Mouse (Mus musculus) lung, embryonic 15.5 days (tissue): ENCODE measurements around the gene Uqcr11. TPM values are rescaled to one million over a fixed set of nuclear protein-coding genes. Genes with fewer than 3 reads are reported as not detected.
A peak's percentile ranks its signal among the peaks of the same experiment; 100 is the strongest.

Source experiments
- ATAC-seq: fragments of 200-750 bp; cut with Nextera tagmentation; 2 replicates; pipeline ENCODE4 v1.8.0; 2017; ENCODE audit warnings: moderate number of reproducible peaks, borderline replicate concordance; ENCODE audit not compliant: low FRiP score, low TSS enrichment; ENCODE audit errors: extremely low read depth
- H3K27ac ChIP-seq: fragments of 300-500 bp; sonication (generic); 2 replicates; pipeline ENCODE4 v1.5.1; 2015; ENCODE audit warnings: moderate library complexity, mild to moderate bottlenecking, inconsistent platforms
- H3K27me3 ChIP-seq: fragments of 300-500 bp; sonication (generic); 2 replicates; pipeline ENCODE4 v1.6.1; 2015; ENCODE audit warnings: inconsistent platforms
- H3K36me3 ChIP-seq: fragments of 300-500 bp; sonication (generic); 2 replicates; pipeline ENCODE4 v1.6.1; 2015; ENCODE audit warnings: inconsistent platforms
- H3K4me1 ChIP-seq: fragments of 300-500 bp; sonication (generic); 2 replicates; pipeline ENCODE4 v1.6.1; 2015; ENCODE audit warnings: inconsistent platforms
- H3K4me2 ChIP-seq: fragments of 300-500 bp; sonication (generic); 2 replicates; pipeline ENCODE4 v1.6.1; 2015; ENCODE audit warnings: inconsistent platforms, mild to moderate bottlenecking, moderate library complexity
- H3K4me3 ChIP-seq: fragments of 300-500 bp; sonication (generic); 2 replicates; pipeline ENCODE4 v1.5.1; 2015; ENCODE audit warnings: mild to moderate bottlenecking, inconsistent platforms
- H3K9ac ChIP-seq: fragments of 300-500 bp; sonication (generic); 2 replicates; pipeline ENCODE4 v1.6.1; 2015; ENCODE audit warnings: inconsistent platforms
- H3K9me3 ChIP-seq: fragments of 300-500 bp; sonication (generic); 2 replicates; pipeline ENCODE4 v1.6.1; 2016; ENCODE audit warnings: inconsistent platforms
- WGBS: fragments of 180-500 bp; shearing (Covaris S2); methylation state at CpG from one replicate; pipeline ENCODE4 v1.1.7; 2015; 5-methylcytosine and 5-hydroxymethylcytosine counted together
- polyA plus RNA-seq: library from polyadenylated mRNA; unstranded; fragments of >200 nt; fragmentation: Nextera tagmentation; extraction: Ambion mirVana; gene quantifications from 2 replicates; pipeline ENCODE4 v1.2.1, GENCODE M21; 2015

Gene Uqcr11
- polyA plus RNA-seq, 1 experiment from 2014 or later, result 628 TPM

DNA sequence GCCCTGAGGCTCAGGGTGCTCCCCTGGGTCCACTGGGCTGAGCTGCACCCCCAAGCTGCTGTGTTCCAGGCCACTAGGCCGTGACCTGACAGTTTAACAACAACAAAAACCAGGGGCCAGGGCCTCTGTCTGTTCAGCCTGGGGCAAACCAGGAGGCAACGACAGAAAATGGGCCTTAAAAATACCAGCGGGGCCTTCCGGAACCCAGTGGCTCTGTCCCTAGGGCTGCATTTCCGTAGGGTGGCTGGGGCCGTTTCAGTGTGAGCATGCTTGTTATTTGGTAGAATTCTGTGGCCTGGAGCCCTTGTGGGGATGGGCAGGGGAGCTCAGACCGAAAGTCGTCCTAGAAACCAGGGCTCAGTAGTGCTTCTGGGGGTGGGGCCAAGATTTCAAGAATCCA lies 23.2 kb upstream of the Uqcr11 start:
- Histone ChIP-seq H3K9me3 (no peaks in the 10 kb centered on the region), H3K36me3 (peaks cover 58% of the 10 kb centered on the region), H3K27ac (no peak overlapping the region), H3K4me2 (no peak overlapping the region), H3K9ac (no peak overlapping the region), H3K4me3 (no peak overlapping the region), H3K4me1 (peaks cover 17% of the 10 kb centered on the region), H3K27me3 (no peaks in the 10 kb centered on the region)
- ATAC-seq, result no peak
- WGBS, result 87% methylated on average over 8 of the region's 8 CpGs

GRCm38 (mm10) chr10:80425041-80425440 lies 18.4 kb upstream of the Uqcr11 start:
- no peak overlapping the region for H3K4me3 ChIP-seq
- H3K36me3 ChIP-seq, result peaks cover 98% of the 10 kb centered on the region
- no peak overlapping the region for H3K27ac ChIP-seq
- 95% methylated on average over 3 of the region's 3 CpGs for WGBS
- no peaks in the 10 kb centered on the region for H3K9me3 ChIP-seq
- H3K27me3 ChIP-seq, result no peaks in the 10 kb centered on the region
- no peak overlapping the region for H3K9ac ChIP-seq
- peaks cover 6% of the 10 kb centered on the region; the same call in 1 of the 2 replicates for H3K4me1 ChIP-seq
- no peak overlapping the region for H3K4me2 ChIP-seq
- ATAC-seq, result no peak

DNA sequence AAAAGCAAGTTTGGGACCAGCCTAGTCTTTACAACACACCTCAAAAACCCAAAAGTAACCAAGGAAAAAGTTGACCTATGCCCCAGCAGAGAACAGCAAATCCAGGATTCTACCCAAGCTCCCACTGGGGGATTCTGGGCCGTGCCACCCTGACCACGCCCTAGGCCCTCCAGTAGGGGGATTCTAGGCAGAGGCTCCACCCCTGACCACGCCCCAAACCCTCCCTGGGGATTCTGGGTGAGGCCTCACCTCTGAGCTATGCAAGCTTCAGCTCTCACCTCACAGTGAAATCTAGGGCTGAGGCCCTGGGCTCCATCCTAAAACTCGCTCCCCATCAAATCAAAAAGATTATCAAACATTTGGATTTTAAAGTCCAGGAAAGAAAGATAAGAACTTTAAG lies 16.9 kb upstream of the Uqcr11 start:
- Histone ChIP-seq H3K27ac (no peak overlapping the region), H3K4me2 (no peak overlapping the region), H3K4me1 (peaks cover 17% of the 10 kb centered on the region; the same call in 1 of the 2 replicates), H3K27me3 (no peaks in the 10 kb centered on the region), H3K9me3 (no peaks in the 10 kb centered on the region), H3K4me3 (no peak overlapping the region), H3K9ac (no peak overlapping the region), H3K36me3 (peaks cover 98% of the 10 kb centered on the region)
- 39% methylated on average over 4 of the region's 4 CpGs for WGBS
- ATAC-seq, result no peak

- Histone ChIP-seq H3K9ac (no peak overlapping the region), H3K4me1 (peaks cover 19% of the 10 kb centered on the region; the same call in 1 of the 2 replicates), H3K4me2 (no peak overlapping the region), H3K4me3 (no peak overlapping the region), H3K36me3 (peaks cover 98% of the 10 kb centered on the region), H3K27me3 (no peaks in the 10 kb centered on the region), H3K9me3 (no peaks in the 10 kb centered on the region), H3K27ac (no peak overlapping the region)
- WGBS, result 84% methylated on average over 9 of the region's 9 CpGs
- ATAC-seq, result peak; percentile 29; the same call in 1 of the 2 replicates
These were observed 15.2 kb upstream of the Uqcr11 start for GRCm38 (mm10) chr10:80421651-80422472.

GRCm38 (mm10) chr10:80421208-80421607 lies 14.6 kb upstream of the Uqcr11 start:
- Histone ChIP-seq H3K36me3 (peaks cover 98% of the 10 kb centered on the region), H3K4me3 (no peak overlapping the region), H3K27ac (no peak overlapping the region), H3K27me3 (no peaks in the 10 kb centered on the region), H3K9ac (no peak overlapping the region), H3K4me2 (no peak overlapping the region), H3K9me3 (no peaks in the 10 kb centered on the region), H3K4me1 (peaks cover 19% of the 10 kb centered on the region; the same call in 1 of the 2 replicates)
- 89% methylated on average over 8 of the region's 8 CpGs for WGBS
- no peak for ATAC-seq

DNA sequence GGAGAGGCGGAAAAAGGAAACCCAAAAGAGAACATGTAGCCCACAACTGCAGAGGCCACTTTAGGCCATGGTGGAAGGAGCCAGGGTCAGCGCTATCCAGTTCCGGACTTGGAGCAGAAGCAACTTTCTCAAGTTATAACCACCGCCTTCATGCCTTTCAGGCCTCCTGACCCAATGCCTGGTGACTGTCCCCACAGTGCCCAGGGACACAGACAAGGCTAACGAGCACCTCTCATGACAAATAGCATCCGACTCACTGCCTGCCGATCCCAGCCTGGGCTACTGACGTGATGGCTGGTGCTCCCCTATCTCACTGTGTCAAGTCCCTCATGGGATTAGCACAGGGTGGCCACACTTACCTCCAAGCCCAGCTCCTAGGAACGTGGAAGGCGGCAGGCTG lies 14.1 kb upstream of the Uqcr11 start:
- Histone ChIP-seq H3K4me1 (peaks cover 19% of the 10 kb centered on the region; the same call in 1 of the 2 replicates), H3K9ac (no peak overlapping the region), H3K27ac (no peak overlapping the region), H3K9me3 (no peaks in the 10 kb centered on the region), H3K4me3 (no peak overlapping the region), H3K36me3 (peaks cover 98% of the 10 kb centered on the region), H3K27me3 (no peaks in the 10 kb centered on the region), H3K4me2 (no peak overlapping the region)
- no peak for ATAC-seq
- 84% methylated on average over 10 of the region's 10 CpGs for WGBS

DNA sequence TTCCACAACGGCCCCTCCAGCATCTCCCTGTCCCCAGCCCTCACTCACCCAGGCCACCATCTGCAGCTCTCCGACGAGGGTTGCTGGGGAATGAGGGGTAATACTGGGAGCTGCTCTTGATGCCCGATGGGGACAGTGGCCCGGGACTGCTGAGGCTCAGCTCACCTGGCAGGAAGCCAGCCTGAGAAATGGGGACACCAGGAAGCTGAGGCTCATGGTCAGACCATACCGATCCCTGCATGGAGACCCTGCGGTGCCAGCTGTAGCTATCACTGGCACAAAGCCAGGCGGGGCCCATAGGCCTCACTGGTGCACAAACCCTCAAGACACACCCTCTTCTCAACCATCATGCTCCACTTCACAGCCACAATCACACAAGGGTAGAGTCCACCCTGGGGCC lies 12.8 kb upstream of the Uqcr11 start:
- no peak for ATAC-seq
- H3K36me3 ChIP-seq, result peaks cover 98% of the 10 kb centered on the region
- H3K4me3 ChIP-seq, result no peak overlapping the region
- no peak overlapping the region for H3K27ac ChIP-seq
- 79% methylated on average over 8 of the region's 8 CpGs for WGBS
- no peaks in the 10 kb centered on the region for H3K9me3 ChIP-seq
- H3K4me1 ChIP-seq, result peaks cover 19% of the 10 kb centered on the region; the same call in 1 of the 2 replicates
- H3K9ac ChIP-seq, result no peak overlapping the region
- H3K4me2 ChIP-seq, result no peak overlapping the region
- H3K27me3 ChIP-seq, result no peaks in the 10 kb centered on the region

DNA sequence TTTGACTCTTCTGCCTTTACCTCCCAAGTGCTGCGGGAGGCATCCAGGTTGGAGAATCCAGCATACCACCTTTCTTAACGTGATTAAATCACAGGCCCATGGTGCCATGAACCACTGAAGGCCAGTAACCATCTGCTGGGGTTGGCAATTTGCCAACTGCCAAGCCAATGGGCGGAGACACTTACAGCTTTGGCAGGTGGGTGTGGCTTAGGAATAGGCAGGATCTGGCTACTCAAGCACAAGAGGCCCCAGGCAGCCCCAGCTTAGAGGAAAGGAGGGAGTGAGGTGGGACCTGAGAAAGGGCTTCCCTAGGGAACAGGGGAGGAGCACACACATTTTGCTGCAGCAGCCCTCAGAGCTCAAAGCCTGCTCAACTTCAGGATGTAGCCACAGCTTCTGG lies 11.7 kb upstream of the Uqcr11 start:
- ATAC-seq, result no peak
- Histone ChIP-seq H3K36me3 (peaks cover 98% of the 10 kb centered on the region), H3K4me3 (no peak overlapping the region), H3K4me1 (peaks cover 13% of the 10 kb centered on the region; the same call in 1 of the 2 replicates), H3K27ac (0 out of 2 replicates have a peak overlapping the region, but pooled peaks have one; percentile 4), H3K4me2 (no peak overlapping the region), H3K9me3 (no peaks in the 10 kb centered on the region), H3K9ac (no peak overlapping the region), H3K27me3 (no peaks in the 10 kb centered on the region)
- WGBS, result 49% methylated on average over 3 of the region's 3 CpGs

DNA sequence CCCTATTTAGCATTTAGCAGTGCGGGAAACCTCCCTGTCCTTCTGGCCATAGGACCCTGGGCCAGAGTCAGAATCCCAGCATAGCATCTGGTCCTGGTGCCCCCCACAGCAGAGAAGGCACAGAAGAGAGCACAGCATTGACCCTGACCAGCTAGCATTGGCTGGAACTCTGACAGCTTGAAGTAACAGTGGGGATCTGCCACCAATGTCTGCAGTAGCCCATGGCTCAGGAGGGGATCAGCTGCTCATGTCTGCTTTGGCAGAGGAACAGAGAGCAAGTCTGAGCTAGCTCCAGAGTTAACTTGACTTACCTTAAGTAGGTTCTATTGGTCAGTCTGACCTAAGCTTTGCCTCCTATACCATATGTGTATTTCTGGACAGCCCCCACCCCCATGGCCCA lies 11.2 kb upstream of the Uqcr11 start:
- WGBS, result 94% methylated on average over 1 of the region's 1 CpGs
- H3K4me3 ChIP-seq, result no peak overlapping the region
- H3K9me3 ChIP-seq, result no peaks in the 10 kb centered on the region
- H3K27me3 ChIP-seq, result no peaks in the 10 kb centered on the region
- H3K36me3 ChIP-seq, result peaks cover 99% of the 10 kb centered on the region
- ATAC-seq, result no peak
- H3K9ac ChIP-seq, result no peak overlapping the region
- peaks cover 13% of the 10 kb centered on the region; the same call in 1 of the 2 replicates for H3K4me1 ChIP-seq
- H3K27ac ChIP-seq, result no peak overlapping the region
- no peak overlapping the region for H3K4me2 ChIP-seq

GRCm38 (mm10) chr10:80417371-80417770 lies 10.7 kb upstream of the Uqcr11 start:
- H3K4me3 ChIP-seq, result no peak overlapping the region

DNA sequence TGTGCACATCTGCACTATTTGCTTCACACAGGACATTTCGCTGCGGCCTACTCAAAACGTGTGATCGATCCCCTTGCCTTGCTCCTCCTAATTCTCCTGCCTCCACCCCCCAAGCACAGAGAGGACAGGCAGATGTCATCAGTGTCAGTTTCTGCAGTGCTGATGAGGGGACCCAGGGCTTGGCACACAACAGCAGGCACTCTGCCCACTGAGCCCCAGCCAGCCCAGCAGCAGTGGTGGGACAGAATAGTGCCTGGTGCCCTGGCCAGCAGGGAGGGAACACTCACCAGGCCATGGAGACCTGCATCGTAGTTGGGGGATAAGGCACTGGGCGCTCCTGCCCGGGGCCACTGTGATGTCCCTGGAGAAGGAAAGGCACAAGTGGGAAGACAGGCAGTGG lies 8.9 kb upstream of the Uqcr11 start:
- ATAC-seq, result no peak
- Histone ChIP-seq H3K27ac (no peak overlapping the region), H3K9ac (no peak overlapping the region), H3K4me1 (peaks cover 13% of the 10 kb centered on the region; the same call in 1 of the 2 replicates), H3K27me3 (no peaks in the 10 kb centered on the region), H3K4me2 (no peak overlapping the region), H3K4me3 (no peak overlapping the region), H3K9me3 (no peaks in the 10 kb centered on the region), H3K36me3 (peaks cover 99% of the 10 kb centered on the region)
- 87% methylated on average over 7 of the region's 7 CpGs for WGBS

More at GRCm38 (mm10) chr10:80417371-80417770, 10.7 kb upstream of the Uqcr11 start:
- Histone ChIP-seq H3K36me3 (peaks cover 99% of the 10 kb centered on the region), H3K27me3 (no peaks in the 10 kb centered on the region), H3K9ac (no peak overlapping the region), H3K9me3 (no peaks in the 10 kb centered on the region), H3K4me2 (no peak overlapping the region), H3K27ac (no peak overlapping the region), H3K4me1 (peaks cover 13% of the 10 kb centered on the region; the same call in 1 of the 2 replicates)
- no peak for ATAC-seq
- WGBS, result 90% methylated on average over 10 of the region's 10 CpGs
